Mouse (Mus musculus): ENCODE data around the gene Zdhhc22. TPM values are rescaled to one million over a fixed set of nuclear protein-coding genes. Genes with fewer than 3 reads are reported as not detected.

Gene Zdhhc22
- 28.1 and 29.3 TPM in 2 replicates for polyA plus RNA-seq (2012; rRNA removed)

DNA sequence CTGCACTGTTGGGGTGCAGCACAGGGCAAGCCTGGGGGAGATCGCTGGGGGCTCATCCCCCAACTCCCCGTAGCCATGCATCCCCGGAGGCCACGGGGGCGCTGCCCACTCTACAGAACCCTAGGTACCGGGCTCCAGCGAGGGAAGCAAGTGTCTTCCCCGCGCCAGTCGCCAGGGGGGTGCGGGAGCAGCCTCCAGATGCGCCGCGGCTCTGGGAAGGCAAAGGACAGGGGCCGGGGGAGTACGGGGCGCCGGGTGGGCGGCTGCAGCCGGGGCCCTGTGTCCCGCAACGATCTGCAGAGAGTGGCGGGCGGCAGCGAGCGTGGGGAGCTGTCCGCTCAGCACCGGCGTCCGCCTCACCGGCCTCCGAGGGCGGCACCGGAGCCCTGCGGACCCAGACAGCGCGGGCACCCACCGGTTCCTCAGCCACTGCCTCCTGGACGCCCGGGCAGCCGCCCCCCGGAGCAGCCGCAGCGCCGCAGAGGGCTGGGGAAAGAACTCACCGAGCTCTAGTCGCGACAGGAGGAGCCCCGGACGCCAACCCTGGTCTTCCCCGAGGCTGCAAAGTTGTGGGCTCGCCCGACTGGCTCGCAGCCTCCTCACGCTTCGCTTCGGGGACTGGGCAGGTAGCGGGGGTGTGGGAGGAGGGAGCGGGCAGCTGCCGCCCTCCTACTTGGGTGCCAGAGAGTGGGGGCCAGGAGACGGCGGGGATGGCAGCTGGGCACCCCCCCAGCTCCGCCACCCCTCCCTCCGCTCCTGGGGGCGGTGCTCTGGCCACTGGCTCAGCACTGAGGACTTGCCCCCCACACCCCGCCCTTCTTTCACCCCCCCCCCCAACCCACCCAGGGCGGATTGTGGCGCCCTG, at the start of gene Zdhhc22:
Zdhhc22 (minus strand) TSS at position 541 of the 865 bp plus-strand sequence.
- WGBS: under 1% methylated on average over 62 of the region's 68 CpGs
- H3K4me1 ChIP-seq (ENCODE audit: control insufficient read depth, insufficient read depth, low read length): peaks cover 19% of the 10 kb centered on the region
- peak; percentile 28 for TF ChIP-seq CTCF (IDR thresholded peaks at IDR 0.05; ENCODE audit: borderline replicate concordance, insufficient read depth, low read depth, low read length)
- TF ChIP-seq POLR2A (IDR thresholded peaks at IDR 0.05; ENCODE audit: borderline replicate concordance, insufficient read depth, low read length): no peak
- no peaks in the 10 kb centered on the region for H3K27me3 ChIP-seq (ENCODE audit: control insufficient read depth, insufficient read depth, low read length)
- DNase-seq: peak; percentile 59 to 69
- H3K27ac ChIP-seq (ENCODE audit: insufficient read depth, low read length): peak within 1 kb of the TSS; percentile 73
- peak within 1 kb of the TSS; percentile 85 for H3K4me3 ChIP-seq (replicated peaks; ENCODE audit: insufficient read depth, low read depth, low read length)

DNA sequence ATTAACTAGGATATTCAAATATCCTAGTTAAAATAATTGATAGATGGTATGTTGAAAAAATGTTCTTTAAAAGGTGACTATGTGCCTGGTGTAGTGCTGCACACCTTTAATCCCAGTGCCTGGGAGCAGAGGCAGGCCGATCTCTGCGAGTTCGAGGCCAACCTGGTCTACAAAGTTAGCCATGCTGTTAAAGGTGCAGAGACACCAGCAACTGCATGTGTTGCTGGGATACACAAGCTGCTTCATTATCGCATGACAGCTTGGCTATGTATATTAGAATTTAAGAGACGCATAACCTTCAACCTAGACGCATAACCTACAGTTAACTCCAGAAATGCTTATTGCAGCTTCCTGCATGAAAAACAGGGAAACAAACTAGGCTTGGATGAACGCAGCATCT, 46.4 kb upstream of the Zdhhc22 start:
- Histone ChIP-seq H3K27me3 (ENCODE audit: control insufficient read depth, insufficient read depth, low read length) (no peaks in the 10 kb centered on the region), H3K4me1 (ENCODE audit: control insufficient read depth, insufficient read depth, low read length) (peaks cover 32% of the 10 kb centered on the region), H3K27ac (ENCODE audit: insufficient read depth, low read length) (no peak overlapping the region), H3K4me3 (replicated peaks; ENCODE audit: insufficient read depth, low read depth, low read length) (no peak overlapping the region)
- 94% methylated on average over 7 of the region's 7 CpGs for WGBS
- DNase-seq: no peak
- TF ChIP-seq CTCF (IDR thresholded peaks at IDR 0.05; ENCODE audit: borderline replicate concordance, insufficient read depth, low read depth, low read length): no peak
- no peak for TF ChIP-seq POLR2A (IDR thresholded peaks at IDR 0.05; ENCODE audit: borderline replicate concordance, insufficient read depth, low read length)

DNA sequence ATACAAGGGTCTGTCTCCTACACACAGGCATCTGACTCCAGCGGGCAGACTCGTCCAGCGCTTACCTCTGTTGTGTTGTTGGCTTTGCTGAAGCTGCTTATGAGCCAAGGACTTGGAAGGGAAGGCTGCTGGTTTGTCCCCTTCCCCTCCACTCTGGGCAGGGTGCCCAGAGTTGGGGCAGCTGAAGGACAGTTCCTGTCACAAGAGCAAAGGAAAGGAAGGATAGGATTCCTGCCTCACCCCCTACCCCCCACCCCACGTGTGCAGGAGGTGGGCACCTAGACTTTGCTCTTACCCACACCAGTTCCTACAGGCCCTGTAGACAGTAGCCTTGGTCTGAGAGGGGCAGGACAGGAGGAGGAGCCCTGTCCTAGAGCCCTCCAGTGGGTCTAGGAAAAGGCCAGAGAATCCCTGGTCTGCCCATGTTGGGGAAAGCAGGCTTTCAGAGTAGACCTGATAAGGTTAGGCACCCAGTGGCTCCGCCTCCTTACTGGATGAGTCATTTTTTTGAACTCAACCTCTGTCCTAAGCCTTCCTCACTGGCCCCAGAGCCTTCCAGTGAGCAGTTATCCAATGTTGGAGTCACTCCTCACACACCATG, 41.0 kb upstream of the Zdhhc22 start:
- 28% methylated on average over 5 of the region's 5 CpGs for WGBS
- TF ChIP-seq CTCF (IDR thresholded peaks at IDR 0.05; ENCODE audit: borderline replicate concordance, insufficient read depth, low read depth, low read length) (no peak), POLR2A (IDR thresholded peaks at IDR 0.05; ENCODE audit: borderline replicate concordance, insufficient read depth, low read length) (no peak)
- Histone ChIP-seq H3K4me1 (ENCODE audit: control insufficient read depth, insufficient read depth, low read length) (peaks cover 43% of the 10 kb centered on the region), H3K27me3 (ENCODE audit: control insufficient read depth, insufficient read depth, low read length) (no peaks in the 10 kb centered on the region), H3K4me3 (replicated peaks; ENCODE audit: insufficient read depth, low read depth, low read length) (no peak overlapping the region), H3K27ac (ENCODE audit: insufficient read depth, low read length) (peak overlapping the region; percentile 32)
- DNase-seq: peak; percentile 43 to 44

DNA sequence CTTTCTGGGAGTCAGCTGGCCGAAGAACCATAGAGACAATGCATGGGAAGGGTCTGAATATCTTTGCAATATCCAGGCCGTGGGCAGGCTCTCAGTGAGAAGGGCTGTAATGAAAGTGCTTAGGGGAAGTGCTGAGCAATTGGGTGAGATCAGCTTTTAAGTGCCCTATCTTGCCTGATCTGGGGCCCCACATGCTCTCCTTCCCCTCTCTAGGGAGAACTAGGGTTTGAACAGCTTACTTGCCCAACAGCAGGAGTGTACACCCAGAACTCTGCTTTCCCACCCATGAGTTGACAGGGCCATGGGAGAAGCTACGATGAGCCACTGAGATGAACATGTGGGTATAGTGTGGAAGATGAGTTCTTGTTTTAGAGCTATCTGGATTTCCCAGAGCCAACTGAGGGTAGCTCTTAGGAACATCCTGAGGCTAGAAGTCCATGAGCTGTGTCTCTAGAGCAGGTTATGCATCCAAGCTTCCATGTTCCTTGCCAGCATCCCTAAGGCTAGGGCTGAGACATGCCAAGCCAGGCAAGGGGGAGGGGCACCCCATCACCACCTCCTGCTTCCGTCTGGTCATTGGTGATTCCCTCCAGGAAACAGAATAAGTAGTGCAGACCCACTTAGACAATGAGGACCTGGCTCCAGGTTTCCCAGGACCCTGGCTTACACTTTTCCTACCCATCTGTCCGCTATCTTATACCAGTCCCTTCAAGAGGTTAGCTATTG, 39.2 kb upstream of the Zdhhc22 start:
- 26% methylated on average over 5 of the region's 5 CpGs for WGBS
- peak; percentile 86 to 90 for DNase-seq
- peaks cover 46% of the 10 kb centered on the region for H3K4me1 ChIP-seq (ENCODE audit: control insufficient read depth, insufficient read depth, low read length)
- H3K27ac ChIP-seq (ENCODE audit: insufficient read depth, low read length): peak overlapping the region; percentile 45
- no peaks in the 10 kb centered on the region for H3K27me3 ChIP-seq (ENCODE audit: control insufficient read depth, insufficient read depth, low read length)
- H3K4me3 ChIP-seq (replicated peaks; ENCODE audit: insufficient read depth, low read depth, low read length): peak overlapping the region; percentile 7
- no peak for TF ChIP-seq CTCF (IDR thresholded peaks at IDR 0.05; ENCODE audit: borderline replicate concordance, insufficient read depth, low read depth, low read length)
- TF ChIP-seq POLR2A (IDR thresholded peaks at IDR 0.05; ENCODE audit: borderline replicate concordance, insufficient read depth, low read length): no peak

DNA sequence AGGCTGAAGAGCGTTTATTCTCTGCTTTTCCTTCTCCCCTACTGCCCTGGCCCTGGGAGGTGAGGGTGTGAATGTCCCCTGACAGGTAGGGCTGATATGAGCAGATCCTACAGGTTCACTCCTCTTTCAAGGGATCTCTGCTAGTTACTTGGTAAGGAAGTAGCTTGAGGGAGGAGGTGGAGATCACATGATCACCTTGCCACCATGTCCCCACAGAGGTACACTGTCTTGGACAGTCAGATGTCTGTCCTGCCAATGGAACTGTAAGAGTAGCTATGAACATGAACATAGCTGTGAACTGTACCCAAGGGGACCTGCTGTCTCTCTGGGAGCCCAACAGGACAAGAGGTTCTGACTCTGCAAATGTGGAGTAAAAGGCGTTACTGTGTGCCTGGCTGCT, 37.8 kb upstream of the Zdhhc22 start:
- Histone ChIP-seq H3K27me3 (ENCODE audit: control insufficient read depth, insufficient read depth, low read length) (no peaks in the 10 kb centered on the region), H3K4me1 (ENCODE audit: control insufficient read depth, insufficient read depth, low read length) (peaks cover 44% of the 10 kb centered on the region), H3K4me3 (replicated peaks; ENCODE audit: insufficient read depth, low read depth, low read length) (peak overlapping the region; percentile 94), H3K27ac (ENCODE audit: insufficient read depth, low read length) (peak overlapping the region; percentile 86)
- 11% methylated on average over 2 of the region's 2 CpGs for WGBS
- DNase-seq: peak; percentile 43 to 53
- TF ChIP-seq CTCF (IDR thresholded peaks at IDR 0.05; ENCODE audit: borderline replicate concordance, insufficient read depth, low read depth, low read length) (no peak), POLR2A (IDR thresholded peaks at IDR 0.05; ENCODE audit: borderline replicate concordance, insufficient read depth, low read length) (peak; percentile 18; the same call in 1 of the 2 replicates)

DNA sequence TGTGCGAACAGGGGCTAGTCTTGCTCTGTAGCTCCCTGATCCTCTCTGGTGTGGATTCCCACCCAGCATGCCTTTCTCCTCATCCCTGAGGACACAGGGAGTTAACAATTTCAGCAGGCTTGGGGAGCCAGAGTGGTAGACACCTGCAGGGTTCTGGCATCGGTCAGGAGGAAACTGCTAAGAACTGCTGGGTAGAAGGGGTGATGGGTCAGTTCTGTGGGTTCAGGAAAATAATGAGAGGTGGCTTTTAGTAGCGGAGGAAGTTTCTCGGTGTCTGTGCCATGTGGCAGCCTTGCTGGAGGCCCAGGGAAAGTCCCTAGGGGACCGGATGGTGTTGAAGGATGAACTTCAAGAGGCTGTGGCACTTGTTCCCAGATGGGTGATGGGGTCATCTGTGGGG, 37.2 kb upstream of the Zdhhc22 start:
- WGBS: 7% methylated on average over 5 of the region's 5 CpGs
- peak overlapping the region; percentile 94 for H3K4me3 ChIP-seq (replicated peaks; ENCODE audit: insufficient read depth, low read depth, low read length)
- H3K4me1 ChIP-seq (ENCODE audit: control insufficient read depth, insufficient read depth, low read length): peaks cover 43% of the 10 kb centered on the region
- H3K27ac ChIP-seq (ENCODE audit: insufficient read depth, low read length): peak overlapping the region; percentile 86
- DNase-seq: peak; percentile 40 to 59
- no peaks in the 10 kb centered on the region for H3K27me3 ChIP-seq (ENCODE audit: control insufficient read depth, insufficient read depth, low read length)
- TF ChIP-seq CTCF (IDR thresholded peaks at IDR 0.05; ENCODE audit: borderline replicate concordance, insufficient read depth, low read depth, low read length): no peak
- TF ChIP-seq POLR2A (IDR thresholded peaks at IDR 0.05; ENCODE audit: borderline replicate concordance, insufficient read depth, low read length): no peak

DNA sequence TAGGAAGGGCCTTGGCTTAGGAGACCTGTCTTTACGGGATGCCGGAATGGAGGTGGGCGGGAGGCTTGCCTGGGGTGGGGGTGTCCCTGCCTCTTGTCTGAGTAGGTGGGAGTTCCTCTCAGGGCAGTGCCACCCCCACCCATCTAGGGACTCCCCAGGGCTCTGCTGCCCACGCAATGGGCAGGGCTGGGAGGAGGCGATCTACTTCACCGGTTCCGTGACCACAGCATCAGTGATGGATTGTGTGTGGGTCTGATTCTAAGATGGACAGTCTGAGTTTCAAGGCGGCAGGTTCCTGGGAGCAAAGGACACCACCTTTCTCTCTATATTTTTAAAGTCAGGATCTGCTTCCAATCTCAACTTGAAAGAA, 36.6 kb upstream of the Zdhhc22 start:
- DNase-seq: no peak
- Histone ChIP-seq H3K4me1 (ENCODE audit: control insufficient read depth, insufficient read depth, low read length) (peaks cover 38% of the 10 kb centered on the region), H3K27ac (ENCODE audit: insufficient read depth, low read length) (peak overlapping the region; percentile 87), H3K4me3 (replicated peaks; ENCODE audit: insufficient read depth, low read depth, low read length) (peak overlapping the region; percentile 94), H3K27me3 (ENCODE audit: control insufficient read depth, insufficient read depth, low read length) (no peaks in the 10 kb centered on the region)
- WGBS: 5% methylated on average over 8 of the region's 8 CpGs
- TF ChIP-seq POLR2A (IDR thresholded peaks at IDR 0.05; ENCODE audit: borderline replicate concordance, insufficient read depth, low read length): no peak
- TF ChIP-seq CTCF (IDR thresholded peaks at IDR 0.05; ENCODE audit: borderline replicate concordance, insufficient read depth, low read depth, low read length): no peak

Measured in cerebellum, adult 2 months (tissue).